Mouse (Mus musculus) megakaryocyte, adult 5-6 weeks (primary cell): ENCODE results near the gene Kdm4a. TPM values are rescaled to one million over a fixed set of nuclear protein-coding genes. Genes with fewer than 3 reads are reported as not detected.

Experiments used
- ATAC-seq: 2 replicates; pipeline ENCODE4 v1.8.0; 2016; ENCODE audit warnings: mild to moderate bottlenecking, inconsistent platforms; ENCODE audit not compliant: poor library complexity, severe bottlenecking
- total RNA-seq, 2 experiments: library from RNA; stranded (forward) in 1 of 2; stranded (reverse) in 1 of 2; fragments of 153-499, 151-499 nt in 1 of 2; fragments of 221-1000, 200-1000 nt in 1 of 2; gene quantifications; 2 replicates each; pipeline versions ENCODE4 v1.2.3 to v1.2.4; 2015 to 2017

Kdm4a gene
- total RNA-seq, 2 experiments from 2014 or later: 11.0 to 29.1 TPM

DNA sequence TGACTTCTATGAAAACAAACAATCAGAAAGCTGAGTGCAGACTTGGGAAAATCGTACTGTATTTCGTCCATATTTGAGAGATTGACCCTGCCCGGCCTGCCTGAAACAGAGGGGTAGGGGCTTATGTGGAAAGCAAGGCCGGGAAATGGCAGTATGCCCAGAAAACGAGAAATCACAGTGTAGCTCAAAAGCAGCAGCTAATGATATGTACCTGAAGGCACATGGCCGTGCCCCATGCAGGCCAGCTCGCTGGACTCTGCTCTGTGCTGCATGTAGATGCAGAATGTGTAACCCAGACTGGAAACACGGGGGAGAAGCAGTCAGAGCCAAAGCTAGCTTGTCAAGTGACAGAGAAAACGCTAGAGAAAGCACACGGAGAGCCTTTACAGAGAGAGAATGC lies 57.8 kb downstream of the Kdm4a start:
- ATAC-seq: no peak

GRCm38 (mm10) chr4:118117565-118117964 lies 62.3 kb downstream of the Kdm4a start:
- no peak for ATAC-seq

- no peak for ATAC-seq
Measured at GRCm38 (mm10) chr4:118116098-118116497, 63.7 kb downstream of the Kdm4a start.

DNA sequence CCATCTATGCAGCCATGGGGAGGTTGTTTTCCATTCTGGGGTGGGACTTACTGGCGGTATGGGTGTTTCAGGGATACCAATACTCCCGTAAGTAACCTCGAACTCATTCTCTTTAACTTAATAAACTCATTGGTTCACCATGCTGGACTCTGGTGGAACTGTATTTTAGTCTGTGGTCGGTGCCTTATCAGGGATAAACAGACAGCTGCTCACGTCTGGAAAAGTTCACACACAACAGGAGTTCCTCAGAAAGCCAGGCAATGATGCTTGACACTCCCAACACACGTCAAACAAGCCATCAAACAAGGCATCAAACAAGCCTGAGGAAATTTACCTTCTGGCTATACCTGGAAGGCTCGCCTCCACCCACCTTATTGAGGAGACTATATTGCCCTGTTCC lies 64.7 kb downstream of the Kdm4a start:
- no peak for ATAC-seq

GRCm38 (mm10) chr4:118112601-118113000 lies 67.2 kb downstream of the Kdm4a start:
- no peak for ATAC-seq

GRCm38 (mm10) chr4:118109649-118110048 lies 70.2 kb downstream of the Kdm4a start:
- no peak for ATAC-seq

DNA sequence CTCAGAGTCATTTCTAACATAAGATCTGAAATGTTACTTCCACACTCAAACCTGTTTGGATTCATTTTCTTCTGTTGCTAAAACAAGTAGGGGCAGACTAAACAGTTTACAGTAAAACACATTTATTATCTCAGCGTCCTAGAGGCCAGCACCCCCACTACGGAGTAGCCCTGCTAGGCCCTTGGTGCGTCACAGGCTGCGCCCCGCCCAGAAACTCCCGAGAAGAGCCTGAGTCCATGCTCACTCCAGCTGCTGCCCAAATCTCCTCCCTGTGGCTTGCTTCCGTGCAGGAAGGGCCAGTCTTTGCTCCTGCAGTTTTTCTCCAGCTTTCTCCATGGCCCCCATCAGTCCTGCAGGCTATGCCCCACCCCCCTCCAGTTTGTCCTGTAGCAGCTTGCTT lies 71.1 kb downstream of the Kdm4a start:
- ATAC-seq: no peak

DNA sequence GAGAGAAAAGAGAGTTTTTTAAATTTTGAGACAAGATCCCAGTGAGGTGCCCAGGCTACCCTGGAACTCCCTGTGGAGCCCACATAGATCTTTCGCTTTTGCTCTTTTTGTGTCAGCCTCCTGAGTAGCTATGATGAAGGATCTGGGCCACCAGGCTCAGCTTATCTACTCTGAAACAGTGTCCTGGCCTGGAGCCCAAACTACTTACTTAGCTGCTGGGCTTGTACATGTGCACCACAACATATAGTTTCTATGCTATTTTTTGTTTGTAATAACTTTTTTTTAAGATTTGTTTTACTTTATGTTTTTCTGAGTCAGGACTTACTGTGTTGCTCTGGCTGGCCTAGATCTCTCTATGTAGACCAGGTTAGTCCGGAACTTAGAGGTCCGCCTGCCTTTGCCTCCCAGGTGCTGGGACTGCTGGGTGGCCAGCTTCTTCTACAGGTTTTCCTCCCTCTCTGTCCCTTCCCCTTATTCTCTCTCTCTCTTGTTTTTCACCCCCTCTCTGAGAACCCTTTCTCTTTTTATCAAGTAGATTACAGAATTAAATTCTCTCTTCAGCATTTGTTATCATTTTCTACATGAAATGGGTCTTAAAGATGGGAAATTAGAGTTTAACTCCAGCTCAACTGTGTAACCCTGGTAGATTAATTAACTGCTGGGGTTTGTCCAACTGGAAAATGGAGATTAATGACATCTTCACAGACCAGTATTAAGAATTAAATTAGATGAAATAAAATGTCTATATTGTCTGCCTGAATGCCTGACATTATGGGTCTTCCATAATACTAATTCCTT lies 74.4 kb downstream of the Kdm4a start:
- no peak for ATAC-seq

GRCm38 (mm10) chr4:118103280-118103830 lies 76.5 kb downstream of the Kdm4a start:
- ATAC-seq: no peak

DNA sequence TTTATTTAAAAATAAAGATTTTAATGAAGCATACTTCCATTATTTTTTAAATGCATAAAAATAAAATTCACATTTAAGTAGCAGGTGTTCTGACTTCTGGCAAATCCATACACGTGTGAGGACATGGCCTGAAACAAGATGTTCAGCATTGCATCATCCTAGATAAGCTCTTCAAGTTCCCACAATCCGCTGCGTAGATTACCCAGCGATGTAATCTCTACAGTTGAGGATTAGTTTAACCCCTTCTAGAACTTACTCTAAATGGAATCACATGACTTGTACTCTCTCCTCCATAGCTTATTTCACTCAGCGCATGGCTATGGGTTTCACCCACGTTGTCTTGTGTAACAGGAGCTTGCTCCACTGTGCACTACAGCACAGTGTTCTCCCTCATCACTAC lies 78.3 kb downstream of the Kdm4a start:
- ATAC-seq: no peak

GRCm38 (mm10) chr4:118099637-118100364 lies 80.0 kb downstream of the Kdm4a start:
- ATAC-seq: peak; percentile 66

- no peak for ATAC-seq
Measured at GRCm38 (mm10) chr4:118098571-118098970, 81.3 kb downstream of the Kdm4a start.

- no peak for ATAC-seq
Measured at GRCm38 (mm10) chr4:118096069-118096468, 83.8 kb downstream of the Kdm4a start.

- no peak for ATAC-seq
Measured at GRCm38 (mm10) chr4:118092784-118093457, 86.9 kb downstream of the Kdm4a start.

DNA sequence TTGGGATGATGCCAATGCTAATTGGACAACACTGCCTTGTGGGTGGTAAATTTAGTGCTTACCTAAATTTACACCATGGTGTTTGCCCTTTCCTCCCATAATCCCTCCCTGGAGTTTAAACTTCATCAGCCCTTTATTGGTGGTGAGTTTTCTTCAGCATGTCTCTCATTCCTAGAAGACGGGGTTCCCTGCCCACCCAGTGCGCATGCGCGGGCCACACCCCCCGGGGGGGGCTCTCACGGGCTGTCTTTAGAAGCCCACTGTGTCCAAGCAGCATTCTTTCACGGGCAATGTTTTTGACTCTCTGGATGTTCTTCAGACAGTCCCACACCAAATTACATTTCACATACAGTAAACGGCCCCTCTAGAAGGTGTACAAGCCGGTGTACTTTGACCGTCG lies 89.4 kb downstream of the Kdm4a start:
- no peak for ATAC-seq

GRCm38 (mm10) chr4:118089939-118090338 lies 89.9 kb downstream of the Kdm4a start:
- ATAC-seq: peak; percentile 74; the same call in 1 of the 2 replicates

DNA sequence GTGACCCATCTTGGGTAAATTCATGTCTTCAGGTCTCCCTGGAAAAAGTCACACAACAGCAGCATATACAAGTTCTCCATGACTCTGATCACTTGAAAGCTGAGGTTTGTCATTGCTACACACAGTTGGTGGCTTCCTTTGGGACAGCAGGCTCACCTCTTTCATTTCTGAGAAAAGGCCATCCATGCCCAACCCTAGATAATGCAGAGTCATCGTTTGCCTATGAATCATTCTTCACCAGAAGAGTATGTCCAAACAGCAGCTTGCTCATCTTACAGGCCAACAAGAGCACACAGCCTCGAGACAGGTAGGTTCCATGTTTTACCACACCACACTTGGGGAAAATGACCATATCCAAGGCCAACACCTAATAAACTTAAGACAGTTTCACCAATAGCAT lies 91.1 kb downstream of the Kdm4a start:
- ATAC-seq: no peak
